Comparison of ENCODE assay signal across 22 mouse cellular contexts in the genomic region with DNA sequence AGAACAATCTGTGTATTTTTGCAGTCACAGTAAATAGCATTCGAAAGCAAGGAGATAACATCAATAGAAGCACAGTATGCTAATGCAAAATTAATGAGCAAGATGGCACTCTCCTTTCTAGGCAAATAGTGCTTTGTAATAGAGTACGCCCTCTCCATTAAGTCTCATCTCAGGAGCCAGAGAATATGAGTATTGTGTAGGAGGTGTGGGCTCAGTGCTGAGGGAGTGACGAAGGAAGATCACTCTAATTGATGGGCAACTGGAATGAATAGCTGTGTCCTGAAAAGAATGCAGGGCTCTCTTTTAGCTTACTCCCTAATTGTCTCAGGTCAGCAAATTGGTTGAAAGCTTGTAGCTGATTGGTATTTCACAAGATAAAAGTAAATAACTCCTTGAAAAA.
DNase-seq lines count a peak whose midpoint lies in the region; ATAC-seq lines count a peak whose summit lies in the region.
"Had no signal": no experiment of that assay in that cellular context is flagged by ENCODE, and none has a peak within 500 bp of the region (broad histone marks: within the 10 kb centered on the region; RNA-seq: fewer than 3 reads in every experiment).

No protein-coding gene starts in this region.

- H3K9ac ChIP-seq in forebrain, embryonic 14.5 days (ENCODE audit: low read length), result no peak overlapping the region
- H3K9ac ChIP-seq in forebrain, embryonic 16.5 days (replicated peaks; ENCODE audit: low read depth, low read length), result no peak overlapping the region
- H3K9ac ChIP-seq in neural tube, embryonic 11.5 days (ENCODE audit: low read length), result no peak overlapping the region
- H3K9ac ChIP-seq: embryonic facial prominence, embryonic 13.5 days; hindbrain, embryonic 13.5 days had no signal

- H3K4me1 ChIP-seq in forebrain, embryonic 14.5 days (ENCODE audit: control insufficient read depth, insufficient read depth, low read length), result no peaks in the 10 kb centered on the region; the same call in 1 of the 2 replicates
- H3K4me1 ChIP-seq in forebrain, embryonic 16.5 days (replicated peaks; ENCODE audit: control insufficient read depth, insufficient read depth, low read length), result no peaks in the 10 kb centered on the region
- no peaks in the 10 kb centered on the region for H3K4me1 ChIP-seq in neural tube, embryonic 11.5 days (ENCODE audit: control insufficient read depth, insufficient read depth, low read length)
- H3K4me1 ChIP-seq: embryonic facial prominence, embryonic 13.5 days; heart, embryonic 10.5 days; hindbrain, embryonic 13.5 days had no signal

- H3K27me3 ChIP-seq in forebrain, embryonic 14.5 days (replicated peaks; ENCODE audit: control insufficient read depth, insufficient read depth, low read length), result no peaks in the 10 kb centered on the region
- H3K27me3 ChIP-seq in forebrain, embryonic 16.5 days (replicated peaks; ENCODE audit: control insufficient read depth, insufficient read depth, low read length), result no peaks in the 10 kb centered on the region
- H3K27me3 ChIP-seq in neural tube, embryonic 11.5 days (ENCODE audit: control insufficient read depth, insufficient read depth, low read length), result no peaks in the 10 kb centered on the region
- H3K27me3 ChIP-seq: embryonic facial prominence, embryonic 13.5 days; hindbrain, embryonic 13.5 days had no signal

- no peak for ATAC-seq in forebrain, embryonic 14.5 days
- no peak for ATAC-seq in forebrain, embryonic 16.5 days
- 0 out of 2 replicates have a peak, but pooled peaks have one; percentile 35 for ATAC-seq in neural tube, embryonic 11.5 days (ENCODE audit: insufficient read depth, low FRiP score, low TSS enrichment)
- ATAC-seq: activated CD4-positive, CD25-positive, alpha-beta regulatory T cell, adult 4 months; hindbrain, postnatal 0 days; Patski had no signal

- H3K4me2 ChIP-seq in forebrain, embryonic 14.5 days (ENCODE audit: low read length), result no peak overlapping the region
- H3K4me2 ChIP-seq in forebrain, embryonic 16.5 days (ENCODE audit: low read length), result no peak overlapping the region
- H3K4me2 ChIP-seq in neural tube, embryonic 11.5 days (ENCODE audit: low read depth), result no peak overlapping the region
- H3K4me2 ChIP-seq: embryonic facial prominence, embryonic 13.5 days; hindbrain, embryonic 13.5 days had no signal

- no peak overlapping the region for H3K4me3 ChIP-seq in forebrain, embryonic 14.5 days (ENCODE audit: low read depth, low read length)
- no peak overlapping the region for H3K4me3 ChIP-seq in forebrain, embryonic 16.5 days (replicated peaks; ENCODE audit: low read length)
- no peak overlapping the region for H3K4me3 ChIP-seq in neural tube, embryonic 11.5 days (ENCODE audit: low read depth, low read length)
- H3K4me3 ChIP-seq: embryonic facial prominence, embryonic 13.5 days; gastrocnemius, adult 2 months; heart, embryonic 10.5 days; hindbrain, embryonic 13.5 days had no signal

- no peaks in the 10 kb centered on the region for H3K36me3 ChIP-seq in forebrain, embryonic 14.5 days (ENCODE audit: control insufficient read depth, insufficient read depth, low read length)
- H3K36me3 ChIP-seq in forebrain, embryonic 16.5 days (ENCODE audit: control insufficient read depth, insufficient read depth), result no peaks in the 10 kb centered on the region
- H3K36me3 ChIP-seq in neural tube, embryonic 11.5 days (ENCODE audit: control insufficient read depth, insufficient read depth, low read length), result no peaks in the 10 kb centered on the region
- H3K36me3 ChIP-seq: embryonic facial prominence, embryonic 13.5 days; heart, embryonic 10.5 days; hindbrain, embryonic 13.5 days had no signal

- 17% methylated on average over 3 of the region's 3 CpGs for WGBS in forebrain, embryonic 14.5 days
- WGBS in forebrain, embryonic 16.5 days, result 25% methylated on average over 3 of the region's 3 CpGs
- WGBS in neural tube, embryonic 11.5 days, result 50% methylated on average over 3 of the region's 3 CpGs

- H3K9me3 ChIP-seq in forebrain, embryonic 14.5 days (replicated peaks; ENCODE audit: control insufficient read depth, low read length), result no peaks in the 10 kb centered on the region
- H3K9me3 ChIP-seq in forebrain, embryonic 16.5 days (ENCODE audit: control insufficient read depth, low read length), result no peaks in the 10 kb centered on the region
- no peaks in the 10 kb centered on the region for H3K9me3 ChIP-seq in neural tube, embryonic 11.5 days (ENCODE audit: control insufficient read depth, low read length)
- H3K9me3 ChIP-seq: embryonic facial prominence, embryonic 13.5 days; heart, embryonic 10.5 days; hindbrain, embryonic 13.5 days had no signal

- DNase-seq in embryo, embryonic 10.5 days (ENCODE audit: low spot score), result peak; percentile 19
- no peak for DNase-seq in embryo, embryonic 9.5 days (ENCODE audit: extremely low spot score)
- peak; percentile 14 for DNase-seq in forebrain, embryonic 14.5 days (ENCODE audit: low spot score)
- no peak for DNase-seq in neural tube, embryonic 11.5 days (ENCODE audit: low spot score)
- no peak for DNase-seq in neural tube, embryonic 10.5 days (ENCODE audit: extremely low spot score, low spot score)
- DNase-seq in retina, embryonic 14.5 days (ENCODE audit: low spot score), result peak; percentile 58
- DNase-seq in cerebellum, adult 11 months, result no peak
- DNase-seq: adrenal gland, postnatal 14 days; cerebellum, adult 8-10 months; cerebellum, postnatal 14 days; gastrocnemius, adult 2 months; gastrocnemius, postnatal 25 days; heart, postnatal 10 days; heart, postnatal 4 days; kidney, adult 11 months had no signal

- no peak overlapping the region for H3K27ac ChIP-seq in forebrain, embryonic 14.5 days (ENCODE audit: low read depth, low read length)
- H3K27ac ChIP-seq in forebrain, embryonic 16.5 days (ENCODE audit: low read length), result no peak overlapping the region
- H3K27ac ChIP-seq in neural tube, embryonic 11.5 days (ENCODE audit: low read depth, low read length), result no peak overlapping the region
- H3K27ac ChIP-seq: embryonic facial prominence, embryonic 13.5 days; gastrocnemius, adult 2 months; heart, embryonic 10.5 days; hindbrain, embryonic 13.5 days; hindbrain, postnatal 0 days had no signal

Comparison
In these comparisons a context has a peak if more than half of its experiments do, and no peak if none do; other contexts are left out.
1. DNase-seq: peak in embryo, embryonic 10.5 days (single experiment), forebrain, embryonic 14.5 days (single experiment) and retina, embryonic 14.5 days (single experiment); none in embryo, embryonic 9.5 days (single experiment), neural tube, embryonic 11.5 days (single experiment), neural tube, embryonic 10.5 days (single experiment) and cerebellum, adult 11 months (single experiment).